Mouse (Mus musculus) kidney, adult 2 months (tissue): Measurements from ENCODE around the gene Slc38a10.

ENCODE experiments used
- CTCF ChIP-seq: fragments of 200-500 bp; conservative IDR thresholded peaks from 2 replicates; pipeline ENCODE4 v1.5.1; 2011; ENCODE audit warnings: low read depth, mild to moderate bottlenecking, control low read depth, low read length, moderate library complexity, mixed read lengths; ENCODE audit not compliant: insufficient read depth, insufficient read length
- POLR2A ChIP-seq: fragments of 200-500 bp; IDR thresholded peaks from one replicate; pipeline ENCODE4 v1.6.1; 2011; ENCODE audit warnings: low read depth, low read length, control low read depth

DNA sequence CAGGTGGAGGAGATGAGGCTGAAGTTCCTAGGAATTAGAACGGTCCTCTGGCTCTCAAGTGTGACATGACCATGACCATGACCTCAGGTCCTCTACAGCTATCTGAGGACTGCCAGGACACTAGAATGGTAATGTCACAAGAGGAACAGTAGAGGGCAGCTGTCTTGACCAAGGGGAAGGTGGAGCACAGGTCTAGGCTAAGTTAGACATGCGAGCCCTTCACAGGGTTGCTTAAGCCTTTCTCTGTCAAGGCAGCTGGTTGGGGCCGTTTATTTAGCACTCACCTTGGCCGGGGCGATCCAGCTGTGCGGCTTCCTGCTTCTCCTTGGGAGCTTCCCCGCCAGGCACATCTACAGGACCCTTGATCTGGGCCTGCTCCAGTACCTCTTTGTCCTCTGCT lies 40.6 kb downstream of the Slc38a10 start:
- TF ChIP-seq POLR2A (no peak), CTCF (peak; percentile 48)
